Mouse (Mus musculus): ENCODE measurements around the gene Map2k1. TPM values are rescaled to one million over a fixed set of nuclear protein-coding genes. Genes with fewer than 3 reads are reported as not detected.
"Not testable (repeated sequence)": the region's sequence is repeated elsewhere in the genome, so short reads cannot be mapped to it uniquely, and the experiment has no call there.

The Map2k1 gene
- polyA plus RNA-seq (2015; fragmentation: Nextera tagmentation; extraction: Ambion mirVana): 80.7 and 80.9 TPM in 2 replicates

DNA sequence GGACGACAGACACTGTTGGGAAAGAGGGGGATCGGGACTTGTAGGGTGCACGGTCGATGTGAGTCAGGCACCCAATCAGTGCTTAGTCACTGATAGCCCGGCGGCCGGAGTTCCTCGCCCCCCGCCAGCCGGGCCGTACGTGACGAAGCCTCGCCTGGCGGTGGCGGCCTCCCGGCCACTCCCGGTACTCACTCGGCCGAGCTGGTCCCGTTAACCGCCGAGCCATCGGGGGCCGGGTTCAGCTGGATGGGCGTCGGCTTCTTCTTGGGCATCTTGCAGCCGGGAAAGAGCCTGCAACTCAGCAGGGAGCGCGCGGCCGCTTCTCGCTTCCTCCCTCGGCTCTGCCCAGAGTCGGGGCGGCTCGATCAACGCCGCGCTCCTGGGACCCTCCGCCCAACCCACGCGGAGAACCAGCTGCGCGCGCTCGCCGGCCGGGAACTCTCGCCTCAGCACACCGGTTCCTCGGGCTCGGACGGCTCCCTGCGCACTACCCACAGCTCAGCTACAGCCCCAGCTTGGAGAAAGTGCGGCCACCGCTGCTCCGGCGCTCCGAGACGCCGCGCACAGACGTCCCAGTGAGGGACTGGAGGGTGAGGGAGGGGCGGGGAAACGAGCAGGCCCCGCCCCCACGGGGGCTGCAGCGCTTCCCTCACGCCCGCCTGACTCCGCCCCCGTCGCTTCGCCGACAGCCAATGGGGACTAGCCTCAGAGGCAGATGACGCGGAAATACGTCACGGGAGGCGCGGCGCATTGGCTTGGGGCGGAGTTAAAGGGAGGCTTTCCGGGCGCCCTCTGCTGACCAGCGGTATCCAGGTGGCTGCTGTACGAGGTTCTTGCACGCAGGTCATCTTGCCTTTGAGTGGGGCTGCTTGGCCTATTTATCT is at the start of gene Map2k1:
Map2k1 (minus strand) TSS at position 611 of the 884 bp plus-strand sequence.
- Histone ChIP-seq H3K9me3 (replicated peaks; ENCODE audit: control insufficient read depth, low read length) (no peaks in the 10 kb centered on the region), H3K4me2 (ENCODE audit: low read depth, low read length) (peak within 1 kb of the TSS; percentile 68), H3K9ac (ENCODE audit: low read length) (peak within 1 kb of the TSS; percentile 90), H3K27me3 (ENCODE audit: control insufficient read depth, insufficient read depth, low read length) (no peaks in the 10 kb centered on the region), H3K36me3 (ENCODE audit: control insufficient read depth, insufficient read depth, low read length) (no peaks in the 10 kb centered on the region), H3K4me3 (replicated peaks; ENCODE audit: low read length) (peak within 1 kb of the TSS; percentile 67), H3K27ac (ENCODE audit: low read length) (peak within 1 kb of the TSS; percentile 94), H3K4me1 (ENCODE audit: control insufficient read depth, insufficient read depth, low read length) (peaks cover 11% of the 10 kb centered on the region; the same call in 1 of the 2 replicates)
- peak; percentile 98 for ATAC-seq (ENCODE audit: insufficient read depth, low FRiP score)
- WGBS: under 1% methylated on average over 89 of the region's 89 CpGs

DNA sequence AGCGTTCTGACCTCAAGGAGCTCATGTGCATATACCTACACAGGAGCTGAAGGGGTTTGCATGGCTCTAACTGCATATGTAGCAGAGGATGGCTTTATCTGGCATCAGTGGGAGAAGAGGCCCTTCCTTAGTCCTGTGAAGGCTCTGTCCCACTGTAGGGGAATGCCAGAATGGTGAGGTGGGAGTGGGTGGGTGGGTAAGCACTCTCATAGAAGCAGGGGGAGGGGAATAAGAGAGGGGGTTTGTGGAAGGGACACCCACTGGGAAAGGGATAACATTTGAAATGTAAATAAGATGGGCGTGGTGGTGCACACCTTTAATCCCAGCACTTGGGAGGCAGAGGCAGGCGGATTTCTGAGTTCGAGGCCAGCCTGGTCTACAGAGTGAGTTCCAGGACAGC is 49.7 kb upstream of the Map2k1 start:
- not testable (repeated sequence) for ATAC-seq (ENCODE audit: insufficient read depth, low FRiP score); H3K9me3 ChIP-seq (replicated peaks; ENCODE audit: control insufficient read depth, low read length); H3K9ac ChIP-seq (ENCODE audit: low read length); H3K4me1 ChIP-seq (ENCODE audit: control insufficient read depth, insufficient read depth, low read length); H3K4me2 ChIP-seq (ENCODE audit: low read depth, low read length); H3K4me3 ChIP-seq (replicated peaks; ENCODE audit: low read length); H3K27ac ChIP-seq (ENCODE audit: low read length); H3K27me3 ChIP-seq (ENCODE audit: control insufficient read depth, insufficient read depth, low read length)
- H3K36me3 ChIP-seq (ENCODE audit: control insufficient read depth, insufficient read depth, low read length): peaks cover 26% of the 10 kb centered on the region; the same call in 1 of the 2 replicates
- 89% methylated on average over 4 of the region's 4 CpGs for WGBS

DNA sequence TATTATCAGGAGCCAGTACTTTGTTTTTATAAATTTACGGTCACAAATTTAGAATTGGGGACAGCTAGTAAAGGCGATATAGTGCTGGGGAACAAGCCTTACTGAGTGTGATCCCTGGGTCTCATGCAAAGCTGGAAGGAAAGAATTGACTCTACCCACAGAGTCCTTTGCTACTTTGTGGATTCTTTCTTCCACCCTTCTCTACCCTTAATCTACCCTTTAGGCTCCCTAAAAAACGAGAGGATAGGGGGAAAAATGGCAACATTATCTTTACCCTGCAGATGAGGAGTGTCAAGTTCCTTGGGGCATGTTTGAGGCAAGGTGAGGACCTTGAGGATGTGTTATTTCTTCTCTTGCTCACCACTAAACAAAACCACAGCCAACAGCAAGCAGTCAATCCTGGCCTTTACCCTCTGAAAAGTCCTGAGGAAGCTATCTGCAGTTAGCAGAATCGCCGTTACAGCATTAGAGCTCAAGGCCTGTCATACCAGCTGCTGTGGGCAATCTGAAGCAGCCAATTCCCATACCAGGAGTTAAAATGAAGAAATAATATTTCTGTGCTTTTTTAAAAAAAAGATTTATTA is 29.1 kb upstream of the Map2k1 start:
- H3K27ac ChIP-seq (ENCODE audit: low read length): no peak overlapping the region
- no peaks in the 10 kb centered on the region for H3K9me3 ChIP-seq (replicated peaks; ENCODE audit: control insufficient read depth, low read length)
- WGBS: 50% methylated on average over 5 of the region's 5 CpGs
- peak overlapping the region; percentile 97 for H3K9ac ChIP-seq (ENCODE audit: low read length)
- peaks cover 7% of the 10 kb centered on the region; the same call in 1 of the 2 replicates for H3K4me1 ChIP-seq (ENCODE audit: control insufficient read depth, insufficient read depth, low read length)
- peak overlapping the region; percentile 79 for H3K4me2 ChIP-seq (ENCODE audit: low read depth, low read length)
- no peaks in the 10 kb centered on the region for H3K27me3 ChIP-seq (ENCODE audit: control insufficient read depth, insufficient read depth, low read length)
- ATAC-seq (ENCODE audit: insufficient read depth, low FRiP score): no peak
- H3K4me3 ChIP-seq (replicated peaks; ENCODE audit: low read length): peak overlapping the region; percentile 74
- H3K36me3 ChIP-seq (ENCODE audit: control insufficient read depth, insufficient read depth, low read length): no peaks in the 10 kb centered on the region

DNA sequence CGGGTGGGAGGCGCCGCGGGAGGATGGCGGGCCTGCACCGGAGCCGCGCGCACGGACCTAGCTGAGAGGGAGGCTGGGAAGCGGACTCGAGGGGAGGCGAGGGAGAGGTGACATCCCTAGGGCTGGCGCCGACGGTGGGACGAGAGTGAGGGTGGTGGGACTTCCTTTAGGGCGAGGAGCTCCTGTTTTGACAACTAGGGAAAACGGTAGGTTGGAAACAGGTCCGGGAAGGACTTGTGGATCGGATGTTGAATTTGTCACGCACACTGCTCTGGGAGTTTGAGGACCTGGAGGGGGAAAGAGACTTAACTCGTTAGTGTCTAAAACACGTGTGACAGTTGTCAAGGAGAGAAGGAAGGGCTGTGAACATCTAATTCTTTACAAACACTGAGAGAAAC is 28.3 kb upstream of the Map2k1 start:
- no peaks in the 10 kb centered on the region for H3K9me3 ChIP-seq (replicated peaks; ENCODE audit: control insufficient read depth, low read length)
- H3K27me3 ChIP-seq (ENCODE audit: control insufficient read depth, insufficient read depth, low read length): no peaks in the 10 kb centered on the region
- peak overlapping the region; percentile 92 for H3K27ac ChIP-seq (ENCODE audit: low read length)
- H3K4me1 ChIP-seq (ENCODE audit: control insufficient read depth, insufficient read depth, low read length): peaks cover 7% of the 10 kb centered on the region; the same call in 1 of the 2 replicates
- ATAC-seq (ENCODE audit: insufficient read depth, low FRiP score): peak; percentile 86
- H3K9ac ChIP-seq (ENCODE audit: low read length): peak overlapping the region; percentile 97
- WGBS: 0% methylated on average over 24 of the region's 24 CpGs
- no peaks in the 10 kb centered on the region for H3K36me3 ChIP-seq (ENCODE audit: control insufficient read depth, insufficient read depth, low read length)
- peak overlapping the region; percentile 74 for H3K4me3 ChIP-seq (replicated peaks; ENCODE audit: low read length)
- H3K4me2 ChIP-seq (ENCODE audit: low read depth, low read length): peak overlapping the region; percentile 79

DNA sequence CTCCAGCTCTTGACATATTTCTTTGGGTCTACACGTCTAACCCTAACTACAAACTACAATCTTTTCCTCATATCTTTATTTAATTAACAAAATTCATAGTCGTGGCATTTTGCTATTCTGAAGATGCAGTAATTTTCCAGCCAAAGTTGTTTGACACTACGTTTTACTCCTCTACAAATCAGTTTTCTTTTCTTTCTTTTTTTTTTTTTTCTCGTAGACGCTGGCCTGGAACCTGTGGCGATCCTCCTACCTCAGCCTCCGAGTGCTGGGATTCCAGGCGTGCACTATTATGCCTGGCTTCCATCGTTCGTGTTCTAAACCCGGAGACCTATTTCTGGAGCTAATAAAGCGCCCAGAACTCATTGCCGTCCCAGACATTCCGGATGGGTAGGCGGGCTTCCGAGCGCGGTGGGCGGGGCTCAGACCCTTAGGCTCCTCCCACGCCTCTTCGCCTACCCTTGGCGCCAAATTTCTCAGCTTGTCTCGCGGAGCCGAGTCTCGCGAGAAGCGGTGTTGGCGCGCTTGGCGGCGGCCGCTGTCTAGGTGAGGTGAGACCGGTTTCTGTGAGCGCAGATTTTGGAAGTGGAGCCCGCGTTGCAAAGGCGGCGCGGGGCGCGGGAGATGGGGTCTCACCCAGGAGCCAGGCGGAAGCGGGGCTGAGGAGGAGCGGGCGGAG is 27.8 kb upstream of the Map2k1 start, which contains the start of gene Tipin:
Tipin (plus strand) TSS at position 477 of the 676 bp plus-strand sequence.
- WGBS: 2% methylated on average over 46 of the region's 46 CpGs
- H3K36me3 ChIP-seq (ENCODE audit: control insufficient read depth, insufficient read depth, low read length): no peaks in the 10 kb centered on the region
- peak; percentile 96 for ATAC-seq (ENCODE audit: insufficient read depth, low FRiP score)

DNA sequence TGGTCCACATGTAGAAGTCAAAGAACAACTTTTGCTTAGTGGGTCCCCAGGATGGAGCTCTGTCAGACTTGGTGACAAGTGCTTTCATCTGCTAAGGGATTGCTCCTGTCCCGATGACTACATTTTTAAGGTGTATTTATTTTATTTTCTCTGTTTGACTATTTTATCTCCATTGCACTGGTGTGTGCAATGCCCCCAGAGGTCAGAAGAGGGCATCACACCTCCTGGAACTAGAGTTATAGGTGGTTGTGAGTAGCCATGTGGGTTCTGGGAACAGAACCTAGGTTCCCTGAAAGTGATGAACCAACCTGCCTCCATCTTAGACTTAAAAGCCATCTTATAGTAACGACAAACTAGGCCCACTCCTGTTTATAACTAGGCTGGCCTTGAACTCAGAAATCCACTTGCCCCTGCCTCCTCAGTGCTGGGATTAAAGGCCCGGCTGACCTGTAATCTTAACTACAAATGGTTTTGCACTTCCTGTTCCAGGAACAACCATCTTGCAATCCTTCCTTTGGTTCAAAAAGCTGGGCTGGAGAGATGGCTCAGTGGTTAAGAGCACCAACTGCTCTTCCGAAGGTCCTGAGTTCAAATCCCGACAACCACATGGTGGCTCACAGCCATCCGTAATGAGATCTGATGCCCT is 25.4 kb upstream of the Map2k1 start:
- H3K9ac ChIP-seq (ENCODE audit: low read length): no peak overlapping the region
- no peak for ATAC-seq (ENCODE audit: insufficient read depth, low FRiP score)
- 87% methylated on average over 6 of the region's 6 CpGs for WGBS
- no peaks in the 10 kb centered on the region for H3K36me3 ChIP-seq (ENCODE audit: control insufficient read depth, insufficient read depth, low read length)
- H3K9me3 ChIP-seq (replicated peaks; ENCODE audit: control insufficient read depth, low read length): no peaks in the 10 kb centered on the region
- no peak overlapping the region for H3K4me3 ChIP-seq (replicated peaks; ENCODE audit: low read length)
- H3K4me2 ChIP-seq (ENCODE audit: low read depth, low read length): no peak overlapping the region
- no peaks in the 10 kb centered on the region for H3K27me3 ChIP-seq (ENCODE audit: control insufficient read depth, insufficient read depth, low read length)
- H3K4me1 ChIP-seq (ENCODE audit: control insufficient read depth, insufficient read depth, low read length): peaks cover 7% of the 10 kb centered on the region; the same call in 1 of the 2 replicates
- no peak overlapping the region for H3K27ac ChIP-seq (ENCODE audit: low read length)

More for the DNA sequence above, 27.8 kb upstream of the Map2k1 start, which contains the start of gene Tipin:
- H3K27me3 ChIP-seq (ENCODE audit: control insufficient read depth, insufficient read depth, low read length): no peaks in the 10 kb centered on the region
- H3K4me1 ChIP-seq (ENCODE audit: control insufficient read depth, insufficient read depth, low read length): peaks cover 7% of the 10 kb centered on the region; the same call in 1 of the 2 replicates
- peak within 1 kb of the TSS; percentile 97 for H3K9ac ChIP-seq (ENCODE audit: low read length)
- peak within 1 kb of the TSS; percentile 92 for H3K27ac ChIP-seq (ENCODE audit: low read length)
- no peaks in the 10 kb centered on the region for H3K9me3 ChIP-seq (replicated peaks; ENCODE audit: control insufficient read depth, low read length)
- H3K4me3 ChIP-seq (replicated peaks; ENCODE audit: low read length): peak within 1 kb of the TSS; percentile 74
- peak within 1 kb of the TSS; percentile 79 for H3K4me2 ChIP-seq (ENCODE audit: low read depth, low read length)

DNA sequence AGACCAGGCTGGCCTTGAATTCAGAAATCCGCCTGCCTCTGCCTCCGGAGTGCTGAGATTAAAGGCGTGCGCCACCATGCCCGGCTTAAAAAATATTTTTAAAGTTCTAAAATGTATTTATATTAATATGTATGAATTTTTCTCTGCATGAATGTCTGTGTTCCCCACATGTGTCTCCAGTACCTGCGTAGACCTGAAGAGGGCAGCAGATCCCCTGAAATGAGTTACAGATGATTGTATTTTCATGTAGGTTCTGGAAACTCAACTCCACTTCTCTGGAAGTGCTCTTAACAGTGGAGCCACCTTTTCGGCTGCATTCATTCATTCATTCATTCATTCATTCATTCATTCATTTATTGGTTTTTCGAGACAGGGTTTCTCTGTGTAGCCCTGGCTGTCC is 24.3 kb upstream of the Map2k1 start:
- Histone ChIP-seq H3K9me3 (replicated peaks; ENCODE audit: control insufficient read depth, low read length) (no peaks in the 10 kb centered on the region), H3K9ac (ENCODE audit: low read length) (no peak overlapping the region), H3K4me1 (ENCODE audit: control insufficient read depth, insufficient read depth, low read length) (peaks cover 7% of the 10 kb centered on the region; the same call in 1 of the 2 replicates), H3K27ac (ENCODE audit: low read length) (no peak overlapping the region), H3K36me3 (ENCODE audit: control insufficient read depth, insufficient read depth, low read length) (no peaks in the 10 kb centered on the region), H3K4me2 (ENCODE audit: low read depth, low read length) (no peak overlapping the region), H3K4me3 (replicated peaks; ENCODE audit: low read length) (no peak overlapping the region), H3K27me3 (ENCODE audit: control insufficient read depth, insufficient read depth, low read length) (no peaks in the 10 kb centered on the region)
- ATAC-seq (ENCODE audit: insufficient read depth, low FRiP score): no peak
- 68% methylated on average over 8 of the region's 8 CpGs for whole genome bisulfite sequencing

DNA sequence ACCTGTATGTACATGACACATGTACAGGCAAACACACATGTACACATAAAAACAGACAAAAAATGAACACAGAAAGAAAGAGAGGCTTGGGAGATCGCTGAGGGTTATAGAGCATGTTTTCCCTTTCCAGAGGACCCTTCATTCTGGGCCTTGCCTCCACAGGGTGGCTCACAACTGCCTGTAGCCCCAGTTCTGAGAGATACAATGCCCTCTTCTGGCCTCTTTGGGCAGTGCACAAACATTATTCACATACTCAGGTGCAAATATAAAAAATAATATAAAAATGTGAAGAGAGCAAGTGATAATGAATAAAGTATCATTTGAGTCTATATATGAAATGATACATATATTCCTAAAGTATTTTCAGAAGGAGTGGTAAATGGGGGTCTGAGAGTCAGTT is 21.5 kb upstream of the Map2k1 start:
- H3K4me1 ChIP-seq (ENCODE audit: control insufficient read depth, insufficient read depth, low read length): no peaks in the 10 kb centered on the region
- H3K9me3 ChIP-seq (replicated peaks; ENCODE audit: control insufficient read depth, low read length): no peaks in the 10 kb centered on the region
- 71% methylated on average over 1 of the region's 1 CpGs for WGBS
- ATAC-seq (ENCODE audit: insufficient read depth, low FRiP score): no peak
- H3K9ac ChIP-seq (ENCODE audit: low read length): no peak overlapping the region
- H3K4me3 ChIP-seq (replicated peaks; ENCODE audit: low read length): no peak overlapping the region
- no peaks in the 10 kb centered on the region for H3K27me3 ChIP-seq (ENCODE audit: control insufficient read depth, insufficient read depth, low read length)
- H3K36me3 ChIP-seq (ENCODE audit: control insufficient read depth, insufficient read depth, low read length): no peaks in the 10 kb centered on the region
- no peak overlapping the region for H3K27ac ChIP-seq (ENCODE audit: low read length)
- no peak overlapping the region for H3K4me2 ChIP-seq (ENCODE audit: low read depth, low read length)

Measured in stomach, embryonic 16.5 days (tissue).